Mouse (Mus musculus) left cerebral cortex, postnatal 36 days (tissue): ENCODE measurements around the gene Mfrp. TPM values are rescaled to one million over a fixed set of nuclear protein-coding genes. Genes with fewer than 3 reads are reported as not detected.

Experiments used
- DNase-seq, 2 experiments: peaks; one replicate each; pipeline ENCODE4 v3.0.0; 2021 to 2022; ENCODE audit warnings: low spot score in 2 of 2, mixed read lengths in 1 of 2
- intact Hi-C: fragments of 180-260 bp; cut with DNase I; formaldehyde crosslinking; loops from one replicate; pipeline ENCODE4 v1.15.1; 2025
- total RNA-seq, 2 experiments: library from RNA; stranded (reverse); gene quantifications; 2 replicates each; pipeline ENCODE4 v1.2.3; 2021

Mfrp gene
- total RNA-seq, 2 experiments from 2014 or later: 0.22 TPM; not detected in 1

GRCm38 (mm10) chr9:44119948-44120465 lies 18.5 kb downstream of the Mfrp start:
- intact Hi-C loops: loop anchor here (5.0 to 10.0 kb wide), 2 partner anchors 115 to 133 kb away; partner anchors contain the start of gene Cbl
- DNase-seq: no peak

GRCm38 (mm10) chr9:44124317-44124716 lies 22.8 kb downstream of the Mfrp start:
- no peak for DNase-seq
- intact Hi-C loops: loop anchor here (5.0 to 10.0 kb wide), 2 partner anchors 110 to 137 kb away; partner anchors contain the start of gene Cbl

- DNase-seq: no peak
- intact Hi-C loops: loop anchor here (5.0 to 10.0 kb wide), 2 partner anchors 110 to 267 kb away; partner anchors contain the start of gene Cbl
Observed at GRCm38 (mm10) chr9:44125026-44125425, 23.5 kb downstream of the Mfrp start.

GRCm38 (mm10) chr9:44125546-44126428 lies 24.3 kb downstream of the Mfrp start:
- intact Hi-C loops: loop anchor here (5.0 to 10.0 kb wide), 2 partner anchors 109 to 267 kb away; partner anchors contain the start of gene Cbl

GRCm38 (mm10) chr9:44126746-44127145 lies 25.2 kb downstream of the Mfrp start:
- intact Hi-C loops: loop anchor here (5.0 to 10.0 kb wide), 2 partner anchors 108 to 266 kb away; partner anchors contain the start of gene Cbl
- DNase-seq: no peak

More at GRCm38 (mm10) chr9:44125546-44126428, 24.3 kb downstream of the Mfrp start:
- DNase-seq: peak; percentile 64 to 83

- no peak for DNase-seq
- intact Hi-C loops: loop anchor here (5.0 to 10.0 kb wide), 2 partner anchors 107 to 265 kb away; partner anchors contain the start of gene Cbl
Observed at GRCm38 (mm10) chr9:44127351-44127801, 25.8 kb downstream of the Mfrp start.

GRCm38 (mm10) chr9:44129633-44130032 lies 28.1 kb downstream of the Mfrp start:
- intact Hi-C loops: loop anchor here (5.0 to 10.0 kb wide), 2 partner anchors 105 to 263 kb away; partner anchors contain the start of gene Cbl
- no peak for DNase-seq

- intact Hi-C loops: no loop called here
- DNase-seq: no peak
Observed at GRCm38 (mm10) chr9:44130034-44130433, 28.5 kb downstream of the Mfrp start.

GRCm38 (mm10) chr9:44130581-44131275 lies 29.2 kb downstream of the Mfrp start:
- intact Hi-C loops: no loop called here
- DNase-seq: no peak

GRCm38 (mm10) chr9:44131276-44131590 lies 29.7 kb downstream of the Mfrp start:
- intact Hi-C loops: no loop called here
- DNase-seq: no peak

- intact Hi-C loops: no loop called here
- no peak for DNase-seq
Observed at GRCm38 (mm10) chr9:44132200-44132599, 30.7 kb downstream of the Mfrp start.

GRCm38 (mm10) chr9:44133287-44133686 lies 31.8 kb downstream of the Mfrp start:
- DNase-seq: no peak
- intact Hi-C loops: no loop called here

- no peak for DNase-seq
- intact Hi-C loops: no loop called here
Observed at GRCm38 (mm10) chr9:44134101-44134850, 32.7 kb downstream of the Mfrp start, which contains the start of gene Mcam. Gene Mcam (plus strand): TSS chr9:44134469.

GRCm38 (mm10) chr9:44134851-44135730 lies 33.6 kb downstream of the Mfrp start:
- intact Hi-C loops: no loop called here
- DNase-seq: no peak

GRCm38 (mm10) chr9:44135731-44136411 lies 34.3 kb downstream of the Mfrp start:
- intact Hi-C loops: no loop called here
- DNase-seq: no peak

- intact Hi-C loops: no loop called here
- no peak for DNase-seq
Observed at GRCm38 (mm10) chr9:44137846-44138245, 36.3 kb downstream of the Mfrp start.

GRCm38 (mm10) chr9:44141951-44142350 lies 40.4 kb downstream of the Mfrp start:
- DNase-seq: no peak
- intact Hi-C loops: no loop called here

- no peak for DNase-seq
Observed at GRCm38 (mm10) chr9:44143421-44143820, 41.9 kb downstream of the Mfrp start.

More at GRCm38 (mm10) chr9:44143421-44143820, 41.9 kb downstream of the Mfrp start:
- intact Hi-C loops: no loop called here
